Mouse (Mus musculus) MEL-GATA-1-ER (cell line): ENCODE data around the gene Ptprg.
"Not testable (repeated sequence)": the region's sequence is repeated elsewhere in the genome, so short reads cannot be mapped to it uniquely, and the experiment has no call there.

Source experiments
- DNase-seq: peaks from one replicate; pipeline ENCODE4 v3.0.0-alpha.2; 2012; ENCODE audit warnings: low read depth; ENCODE audit errors: extremely low read depth

Gene Ptprg

GRCm38 (mm10) chr14:11731223-11731920 is 178.0 kb downstream of the Ptprg start:
- no peak for DNase-seq

GRCm38 (mm10) chr14:11732376-11732775 is 179.0 kb downstream of the Ptprg start:
- DNase-seq, result no peak

DNA sequence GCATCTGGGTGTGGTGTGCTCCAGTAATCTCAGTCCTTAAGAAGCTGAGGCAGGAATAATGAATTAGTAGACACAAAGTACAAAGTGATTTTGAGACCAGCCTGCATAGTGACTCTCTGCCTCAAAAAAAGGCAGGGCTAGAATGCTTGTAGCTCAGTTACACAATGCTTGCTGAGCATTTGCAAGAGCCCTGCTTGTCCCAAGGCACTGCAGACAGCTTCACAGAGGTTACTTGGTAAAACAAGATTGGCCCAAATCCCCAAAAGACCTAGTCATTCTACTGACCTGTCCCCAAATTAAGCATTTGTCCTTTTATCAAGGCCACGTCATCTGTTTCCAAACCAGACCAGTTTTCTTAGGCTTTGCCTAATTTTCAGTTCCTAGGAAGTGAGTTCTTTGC is 190.4 kb downstream of the Ptprg start:
- DNase-seq, result no peak

DNA sequence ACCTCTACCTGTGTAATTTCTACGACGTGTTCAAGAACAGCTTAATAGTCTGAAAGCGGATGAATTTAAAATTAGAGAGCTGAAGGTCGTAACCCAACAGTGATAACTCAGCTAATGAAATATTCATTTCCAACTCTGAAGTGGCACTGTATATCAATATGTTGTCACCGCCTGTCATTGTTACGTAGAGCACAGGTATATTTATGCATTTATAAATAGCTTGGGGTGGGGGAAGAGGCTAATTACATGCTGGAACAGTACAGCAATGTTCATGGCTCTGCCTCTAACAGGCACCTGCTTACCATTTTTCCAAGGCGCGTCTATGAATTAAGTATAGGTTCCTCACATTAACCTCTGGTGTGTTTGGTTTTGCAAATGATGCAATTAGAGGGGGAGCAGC is 199.3 kb downstream of the Ptprg start:
- no peak for DNase-seq

GRCm38 (mm10) chr14:11754656-11755055 is 201.3 kb downstream of the Ptprg start:
- no peak for DNase-seq

DNA sequence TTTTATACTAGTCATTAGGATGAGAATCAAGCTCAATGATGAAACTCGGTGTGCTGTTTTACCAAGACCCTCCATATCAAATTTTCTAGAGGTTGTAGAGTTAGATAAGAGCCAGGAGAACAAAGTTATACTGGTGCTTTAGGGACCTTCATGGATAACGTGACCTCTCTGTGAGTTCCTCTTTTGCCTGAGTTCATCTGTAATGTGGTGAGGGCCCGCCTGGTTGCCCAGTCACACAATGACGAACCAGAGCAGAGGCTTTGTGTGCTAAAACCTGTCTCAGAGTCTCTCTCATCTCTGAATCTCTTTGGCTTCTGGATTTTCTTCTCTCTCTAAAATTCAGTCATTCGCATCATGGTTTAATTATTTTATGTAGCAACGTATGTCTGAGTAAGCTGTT is 204.9 kb downstream of the Ptprg start:
- DNase-seq, result no peak

DNA sequence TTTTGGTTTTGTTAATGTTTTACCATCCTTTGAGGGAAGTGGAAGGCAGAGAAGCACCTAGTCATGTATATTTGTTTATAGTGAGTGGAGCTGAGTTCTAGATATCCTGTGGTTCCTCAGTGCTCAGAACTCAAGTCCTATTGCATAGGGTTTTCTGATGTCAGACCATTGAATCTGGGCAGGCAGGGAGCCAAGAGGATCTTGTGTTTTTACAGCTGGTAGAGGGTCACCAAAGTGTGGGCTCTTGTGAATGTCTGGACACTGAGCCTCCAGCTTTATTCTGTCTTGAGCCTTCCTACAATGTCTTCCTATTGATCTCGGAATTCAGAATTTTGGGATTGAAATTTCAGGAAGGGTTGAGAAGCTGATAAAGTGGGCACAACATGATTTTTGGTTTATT is 206.0 kb downstream of the Ptprg start:
- no peak for DNase-seq

DNA sequence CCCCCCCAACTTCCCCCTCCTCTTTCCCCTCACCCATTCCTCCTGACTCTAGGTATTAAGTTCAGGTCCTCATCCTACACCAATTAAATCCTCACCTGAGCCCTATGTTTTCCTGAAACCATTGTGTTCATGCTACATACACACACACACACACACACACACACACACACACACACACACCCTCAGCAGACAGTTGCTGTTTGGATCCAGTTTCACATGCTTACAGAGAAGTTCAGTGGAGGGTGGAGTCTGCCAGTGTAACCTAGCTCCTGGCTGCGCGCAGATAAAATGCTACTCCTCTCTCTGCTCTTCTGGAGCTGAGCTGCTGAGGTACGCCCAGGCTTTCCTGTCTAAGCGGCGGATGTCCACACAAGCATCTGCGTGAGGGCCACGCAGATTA is 209.7 kb downstream of the Ptprg start:
- DNase-seq, result no peak

DNA sequence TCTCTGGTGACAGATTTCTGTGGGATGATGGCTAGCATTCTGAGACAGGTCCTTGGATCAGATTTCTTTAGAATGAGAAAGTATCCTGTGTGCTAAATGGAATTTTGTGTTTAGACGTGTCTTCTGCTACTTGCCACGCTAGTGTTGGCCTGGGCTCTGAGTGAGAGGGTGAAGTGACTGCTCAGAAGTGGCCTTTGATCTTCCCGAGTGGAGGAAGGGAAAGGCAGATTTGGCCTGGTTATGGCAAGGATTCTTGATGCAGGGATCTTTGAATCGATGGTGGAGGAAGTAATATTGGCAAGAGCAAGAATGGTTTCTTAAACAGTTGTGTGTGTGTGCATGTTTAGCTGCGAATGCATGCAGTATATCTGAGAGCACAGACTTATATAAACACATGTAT is 219.4 kb downstream of the Ptprg start:
- DNase-seq, result no peak

DNA sequence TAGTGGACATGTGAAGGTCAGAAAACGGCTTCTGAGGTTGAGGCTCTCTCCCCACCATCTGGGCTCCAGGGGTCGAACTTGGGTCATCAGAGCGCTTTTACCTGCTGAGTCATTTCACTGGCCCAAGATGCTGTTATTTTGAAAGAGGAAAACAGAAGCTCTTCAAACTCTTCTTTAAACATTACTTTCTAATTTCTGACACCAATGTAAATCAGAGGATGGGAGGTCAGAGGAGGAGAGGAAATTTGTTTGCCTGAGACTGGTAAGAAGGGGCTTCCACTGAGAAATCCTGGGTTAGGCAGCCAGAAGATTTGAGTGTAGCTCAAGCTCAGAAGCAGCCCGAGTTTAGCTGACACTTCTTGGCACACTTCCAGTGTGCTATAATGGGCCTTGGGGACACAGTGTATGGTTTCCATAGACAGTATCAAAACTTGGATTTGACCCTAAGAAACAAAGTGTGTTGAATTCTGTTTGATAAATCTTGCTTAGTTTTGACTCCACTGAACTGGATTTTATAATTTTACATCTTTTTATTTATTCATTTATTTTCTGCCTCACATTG is 221.2 kb downstream of the Ptprg start:
- DNase-seq, result no peak

GRCm38 (mm10) chr14:11775204-11775603 is 221.9 kb downstream of the Ptprg start:
- no peak for DNase-seq

GRCm38 (mm10) chr14:11775951-11776495 is 222.7 kb downstream of the Ptprg start:
- no peak for DNase-seq

DNA sequence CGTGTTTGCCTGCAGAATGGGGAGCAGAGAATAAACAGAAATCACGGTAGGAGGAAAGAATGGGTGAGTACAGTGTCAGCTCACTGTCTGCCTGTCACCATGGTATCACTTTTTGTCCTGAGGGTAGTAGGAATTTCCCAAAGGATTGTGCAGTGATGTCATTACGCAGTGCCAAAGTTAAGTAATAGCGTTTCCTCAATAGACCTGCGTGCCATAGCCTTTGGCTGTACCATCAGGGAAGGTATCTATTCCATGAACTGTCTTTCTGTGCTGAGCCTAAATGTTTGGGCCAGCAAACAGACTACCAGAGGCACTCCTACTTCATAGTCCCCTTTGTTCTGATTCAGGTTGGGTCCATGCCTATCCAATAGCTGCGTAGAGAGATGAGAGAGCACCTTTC is 223.2 kb downstream of the Ptprg start:
- no peak for DNase-seq

DNA sequence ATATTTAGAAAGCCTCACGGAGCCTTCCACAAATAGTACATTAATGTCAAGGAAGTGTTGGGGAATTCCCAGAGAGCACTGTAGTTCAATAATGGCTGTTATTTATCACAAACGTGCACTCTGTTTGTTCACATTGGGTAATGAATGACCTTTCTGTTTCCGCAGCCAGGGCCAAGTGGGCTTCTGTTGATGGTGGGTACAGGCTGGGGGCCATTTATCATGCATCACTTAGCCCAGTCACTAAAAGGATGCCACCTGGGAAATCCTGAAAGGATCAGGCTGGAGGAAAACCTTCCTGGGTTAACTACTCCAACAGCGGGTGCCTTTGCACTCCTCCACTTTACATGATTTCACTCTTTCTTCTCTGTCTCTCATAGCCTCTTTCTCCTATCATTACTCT is 237.9 kb downstream of the Ptprg start:
- no peak for DNase-seq

GRCm38 (mm10) chr14:11793847-11794246 is 240.5 kb downstream of the Ptprg start:
- DNase-seq, result no peak

GRCm38 (mm10) chr14:11802355-11803035 is 249.2 kb downstream of the Ptprg start:
- no peak for DNase-seq

GRCm38 (mm10) chr14:11806674-11807073 is 253.3 kb downstream of the Ptprg start:
- no peak for DNase-seq

GRCm38 (mm10) chr14:11807465-11807864 is 254.1 kb downstream of the Ptprg start:
- DNase-seq, result no peak

DNA sequence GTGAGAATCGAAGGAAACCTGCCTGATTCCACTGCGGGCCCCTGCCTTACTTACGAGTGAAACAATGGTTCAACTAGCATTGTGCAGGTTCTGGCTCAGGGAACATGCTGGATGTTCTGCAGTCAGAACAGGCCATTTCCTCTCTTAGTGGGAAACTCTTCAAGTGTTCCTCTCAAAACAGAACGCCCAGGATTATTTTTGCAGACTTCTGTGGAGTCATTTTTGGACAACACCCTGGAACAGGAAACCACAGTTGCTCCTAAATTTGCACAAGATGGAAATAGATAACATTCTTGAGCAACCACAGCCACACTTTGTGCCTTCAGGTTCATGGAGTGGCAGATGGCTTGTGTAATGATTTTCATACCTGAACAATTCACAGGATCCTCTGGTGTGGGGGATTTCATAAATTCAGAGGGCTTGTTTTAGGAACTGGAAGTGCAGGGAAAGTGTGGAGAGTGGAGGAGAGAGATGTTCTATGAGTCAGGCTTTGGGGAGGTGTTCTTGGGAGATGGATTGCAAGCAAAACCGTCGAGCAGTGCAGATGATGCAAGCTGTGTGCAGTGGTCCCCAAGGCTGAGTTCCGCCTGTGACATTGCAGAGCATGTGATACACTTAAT is 257.9 kb downstream of the Ptprg start:
- no peak for DNase-seq

DNA sequence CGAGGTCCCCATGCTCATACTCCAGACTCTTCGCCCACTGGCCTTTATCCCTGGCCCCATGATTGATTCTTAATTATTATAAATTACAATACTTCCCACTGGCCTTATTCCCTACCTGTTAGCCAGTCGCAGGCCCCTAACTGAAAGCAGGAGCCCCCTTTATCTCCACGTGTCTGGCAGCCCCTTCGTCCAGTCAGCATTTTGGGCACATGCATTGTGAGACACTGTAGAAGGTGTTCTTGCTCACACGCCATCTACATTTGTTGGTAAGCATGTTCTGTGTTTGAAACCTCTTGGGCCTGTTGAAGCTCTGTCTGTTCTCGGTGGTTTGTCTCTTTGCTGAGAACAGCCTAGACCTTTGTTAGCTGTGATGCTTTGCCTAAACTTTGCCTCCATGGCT is 259.0 kb downstream of the Ptprg start:
- no peak for DNase-seq

GRCm38 (mm10) chr14:11814811-11815210 is 261.5 kb downstream of the Ptprg start:
- not testable (repeated sequence) for DNase-seq

GRCm38 (mm10) chr14:11817236-11817635 is 263.9 kb downstream of the Ptprg start:
- DNase-seq, result no peak
